ENCODE assay signal across 8 mouse cellular contexts in the genomic region with DNA sequence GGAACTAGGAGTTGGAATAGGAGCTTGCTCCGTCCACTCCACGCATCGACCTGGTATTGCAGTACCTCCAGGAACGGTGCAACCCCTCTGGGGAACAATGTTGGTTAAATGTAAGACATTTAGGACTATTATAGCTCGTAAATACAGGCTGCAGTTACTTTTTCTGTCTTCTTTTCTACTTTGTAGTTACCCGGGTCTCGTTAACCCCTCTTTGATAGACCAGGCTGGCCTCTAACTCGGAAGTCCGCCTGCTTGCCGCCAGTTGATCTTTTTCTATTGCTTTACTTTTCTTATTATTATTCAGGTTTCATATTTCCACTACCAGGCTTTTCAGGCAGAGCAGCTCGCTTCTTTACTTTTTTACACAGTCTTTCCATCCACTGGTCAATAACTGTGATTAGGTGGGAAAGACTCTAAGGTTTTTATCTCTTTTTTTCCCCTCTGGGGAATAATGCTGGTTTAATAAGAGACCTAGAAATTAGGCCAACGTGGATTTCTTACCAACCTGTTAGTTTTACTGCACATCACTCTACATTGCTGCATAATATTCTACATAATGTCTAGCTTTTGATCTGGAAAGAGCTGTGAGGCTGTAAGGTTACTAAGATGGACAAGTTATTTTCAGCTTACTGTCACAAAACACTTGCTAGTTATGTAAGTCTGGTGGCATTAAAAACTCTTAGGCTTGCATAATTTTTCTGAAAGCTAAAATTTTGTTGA. TPM values are rescaled to one million over a fixed set of nuclear protein-coding genes. Genes with fewer than 3 reads are reported as not detected.
DNase-seq lines count a peak whose midpoint lies in the region; ATAC-seq lines count a peak whose summit lies in the region.

No protein-coding gene starts in this region.

- H3K27me3 ChIP-seq in hindbrain, embryonic 14.5 days (ENCODE audit: control insufficient read depth, insufficient read depth, low read length): no peaks in the 10 kb centered on the region

- ATAC-seq in hindbrain, embryonic 14.5 days (ENCODE audit: low FRiP score): peak; percentile 77
- ATAC-seq in megakaryocyte, adult 5-6 weeks (ENCODE audit: poor library complexity, severe bottlenecking): peak; percentile 60

- H3K4me2 ChIP-seq in hindbrain, embryonic 14.5 days (replicated peaks): peak overlapping the region; percentile 60

- H3K36me3 ChIP-seq in hindbrain, embryonic 14.5 days (replicated peaks; ENCODE audit: control insufficient read depth, insufficient read depth): no peaks in the 10 kb centered on the region

- H3K4me3 ChIP-seq in hindbrain, embryonic 14.5 days (replicated peaks; ENCODE audit: low read length): peak overlapping the region; percentile 43

- H3K27ac ChIP-seq in hindbrain, embryonic 14.5 days: peak overlapping the region; percentile 98

- DNase-seq in heart, adult 18-20 months: peak; percentile 21 to 42
- DNase-seq in heart, adult 9 months (ENCODE audit: low spot score in 2 of 2): no peak
- peak; percentile 72 for DNase-seq in CD4-positive helper T cell, adult 2 months (ENCODE audit: low read depth, low spot score)
- DNase-seq in embryo, embryonic 10.5 days (ENCODE audit: low spot score): peak; percentile 89
- peak; percentile 71 for DNase-seq in hindbrain, embryonic 14.5 days (ENCODE audit: low spot score)
- DNase-seq in telencephalon, adult 2 months (ENCODE audit: low read depth, low spot score): peak; percentile 76
- DNase-seq in adrenal gland, adult 2 months: no peak

- WGBS in hindbrain, embryonic 14.5 days: under 1% methylated on average over 12 of the region's 12 CpGs

- no peaks in the 10 kb centered on the region for H3K4me1 ChIP-seq in hindbrain, embryonic 14.5 days (replicated peaks; ENCODE audit: control insufficient read depth, insufficient read depth, low read length)

- peak overlapping the region; percentile 88; the same call in 1 of the 2 replicates for H3K9ac ChIP-seq in hindbrain, embryonic 14.5 days

- no peaks in the 10 kb centered on the region for H3K9me3 ChIP-seq in hindbrain, embryonic 14.5 days (ENCODE audit: control insufficient read depth, low read length)

RNA-seq across cellular contexts. Expression of a gene that starts 32.4 kb away (rescaled TPM):
- 10 to 100 TPM; 36.9 to 39.7 TPM for total RNA-seq in heart, adult 18-20 months (2021)
- 2.7 and 3.9 TPM in 2 replicates for polyA plus RNA-seq in hindbrain, embryonic 14.5 days (2014; fragmentation: Nextera tagmentation; extraction: Ambion mirVana)
- total RNA-seq in megakaryocyte, adult 5-6 weeks (2015): 0.18 and 1.6 TPM in 2 replicates
- total RNA-seq in megakaryocyte, adult 5-6 weeks (2017): 0.37 and 1.1 TPM in 2 replicates
- total RNA-seq in adrenal gland, adult 2 months (2021): 1 to 10 TPM; 1.8 to 2.9 TPM
- polyA plus RNA-seq in adrenal gland, adult 2 months (2012; rRNA removed): 0.22 and 0.49 TPM in 2 replicates

RNA-seq across cellular contexts. Expression of a gene that starts 39.6 kb away (rescaled TPM):
- total RNA-seq in heart, adult 18-20 months (2021): 10 to 100 TPM; 13.4 to 13.6 TPM
- 6.3 and 7.8 TPM in 2 replicates for polyA plus RNA-seq in hindbrain, embryonic 14.5 days (2014; fragmentation: Nextera tagmentation; extraction: Ambion mirVana)
- 0.29 and 0.66 TPM in 2 replicates for total RNA-seq in megakaryocyte, adult 5-6 weeks (2015)
- total RNA-seq in megakaryocyte, adult 5-6 weeks (2017): 0.45 and 1.3 TPM in 2 replicates
- 10 to 100 TPM; 20.4 to 33.6 TPM for total RNA-seq in adrenal gland, adult 2 months (2021)
- 6.6 and 7.0 TPM in 2 replicates for polyA plus RNA-seq in adrenal gland, adult 2 months (2012; rRNA removed)

RNA-seq across cellular contexts. Expression of a gene that starts 39.7 kb away (rescaled TPM):
- total RNA-seq in heart, adult 18-20 months (2021): not detected
- 36.8 and 39.8 TPM in 2 replicates for polyA plus RNA-seq in hindbrain, embryonic 14.5 days (2014; fragmentation: Nextera tagmentation; extraction: Ambion mirVana)
- total RNA-seq in megakaryocyte, adult 5-6 weeks (2015): not detected in 2 replicates
- total RNA-seq in megakaryocyte, adult 5-6 weeks (2017): not detected in 2 replicates
- total RNA-seq in adrenal gland, adult 2 months (2021): under 1 TPM; 0.66 to 0.75 TPM
- 0.16 and 0.19 TPM in 2 replicates for polyA plus RNA-seq in adrenal gland, adult 2 months (2012; rRNA removed)

Comparison
In these comparisons a context has a peak if more than half of its experiments do, and no peak if none do; other contexts are left out.
1. DNase-seq: peak in heart, adult 18-20 months (2 of 2), CD4-positive helper T cell, adult 2 months (single experiment), embryo, embryonic 10.5 days (single experiment), hindbrain, embryonic 14.5 days (single experiment) and telencephalon, adult 2 months (single experiment); none in heart, adult 9 months (0 of 2) and adrenal gland, adult 2 months (single experiment).
2. RNA of a gene that starts 32.4 kb away (total RNA-seq): 36.9 to 39.7 TPM in heart, adult 18-20 months; 1.8 to 2.9 TPM in adrenal gland, adult 2 months and 0.18 to 1.6 TPM in megakaryocyte, adult 5-6 weeks; every median in the first group is over 4 times any median in the second.
3. RNA of a gene that starts 39.6 kb away (total RNA-seq): 20.4 to 33.6 TPM in adrenal gland, adult 2 months and 13.4 to 13.6 TPM in heart, adult 18-20 months; 0.29 to 1.3 TPM in megakaryocyte, adult 5-6 weeks; every median in the first group is over 4 times any median in the second.